Mouse (Mus musculus) myocyte (in vitro differentiated cells): ENCODE results near the gene Bdkrb2.

Experiments
- E2F4 ChIP-seq: IDR thresholded peaks from one replicate; pipeline ENCODE4 v1.6.1; 2011; ENCODE audit warnings: mild to moderate bottlenecking, control low read depth, moderate library complexity; ENCODE audit not compliant: insufficient read depth
- POLR2A ChIP-seq: IDR thresholded peaks from one replicate; pipeline ENCODE4 v1.6.1; 2011; ENCODE audit warnings: low read depth, mild to moderate bottlenecking, control low read depth, moderate library complexity; ENCODE audit not compliant: insufficient read length
- TCF3 ChIP-seq: IDR thresholded peaks from one replicate; pipeline ENCODE4 v1.6.1; 2011; ENCODE audit warnings: low read depth, control low read depth; ENCODE audit not compliant: insufficient read length
- USF1 ChIP-seq: IDR thresholded peaks from one replicate; pipeline ENCODE4 v1.6.1; 2011; ENCODE audit warnings: low read depth, mild to moderate bottlenecking, control low read depth, moderate library complexity

GRCm38 (mm10) chr12:105543751-105544150, 19.3 kb upstream of the Bdkrb2 start:
- TF ChIP-seq TCF3 (no peak), POLR2A (no peak), USF1 (no peak), E2F4 (no peak)
